Mouse (Mus musculus) heart, embryonic 10.5 days (tissue): ENCODE data around the gene Dnajc16. TPM values are rescaled to one million over a fixed set of nuclear protein-coding genes. Genes with fewer than 3 reads are reported as not detected.
A peak's percentile ranks its signal among the peaks of the same experiment; 100 is the strongest.

ENCODE experiments used
- DNase-seq: peaks from one replicate; pipeline ENCODE4 v3.0.0-alpha.2; 2017; ENCODE audit warnings: low spot score
- H3K27ac ChIP-seq: fragments of 300-500 bp; sonication (generic); 2 replicates; pipeline ENCODE4 v1.5.1; 2016; ENCODE audit warnings: mild to moderate bottlenecking
- H3K27me3 ChIP-seq: fragments of 300-500 bp; sonication (generic); 2 replicates; pipeline ENCODE4 v1.6.1; 2016; ENCODE audit warnings: mild to moderate bottlenecking; ENCODE audit not compliant: poor library complexity, insufficient read depth, severe bottlenecking
- H3K36me3 ChIP-seq: fragments of 300-500 bp; sonication (generic); 2 replicates; pipeline ENCODE4 v1.6.1; 2016; ENCODE audit warnings: mild to moderate bottlenecking, moderate library complexity
- H3K4me1 ChIP-seq: fragments of 300-500 bp; sonication (generic); 2 replicates; pipeline ENCODE4 v1.6.1; 2016; ENCODE audit warnings: mild to moderate bottlenecking
- H3K4me3 ChIP-seq: fragments of 300-500 bp; sonication (generic); 2 replicates; pipeline ENCODE4 v1.5.1; 2016; ENCODE audit warnings: mild to moderate bottlenecking, moderate library complexity
- H3K9me3 ChIP-seq: fragments of 300-500 bp; sonication (generic); 2 replicates; pipeline ENCODE4 v1.6.1; 2016; ENCODE audit warnings: mild to moderate bottlenecking, moderate library complexity
- WGBS: fragments of 180-500 bp; shearing (Covaris S2); methylation state at CpG from one replicate; pipeline ENCODE4 v1.1.7; 2016; 5-methylcytosine and 5-hydroxymethylcytosine counted together
- polyA plus RNA-seq: library from polyadenylated mRNA; unstranded; fragments of >200 nt; fragmentation: Nextera tagmentation; extraction: Ambion mirVana; gene quantifications from 2 replicates; pipeline ENCODE4 v1.2.1, GENCODE M21; 2016

Dnajc16 gene
- polyA plus RNA-seq, 1 experiment from 2014 or later, result 5.4 TPM

GRCm38 (mm10) chr4:141771823-141772222 is 18.9 kb downstream of the Dnajc16 start:
- no peak for DNase-seq
- Histone ChIP-seq H3K36me3 (peaks cover 95% of the 10 kb centered on the region), H3K9me3 (no peaks in the 10 kb centered on the region), H3K27ac (no peak overlapping the region), H3K27me3 (no peaks in the 10 kb centered on the region), H3K4me3 (no peak overlapping the region), H3K4me1 (peaks cover 18% of the 10 kb centered on the region)
- 81% methylated on average over 8 of the region's 8 CpGs for WGBS

GRCm38 (mm10) chr4:141769501-141770160 is 21.1 kb downstream of the Dnajc16 start:
- WGBS, result 68% methylated on average over 8 of the region's 8 CpGs
- Histone ChIP-seq H3K4me3 (no peak overlapping the region), H3K27me3 (no peaks in the 10 kb centered on the region), H3K36me3 (peaks cover 92% of the 10 kb centered on the region), H3K27ac (no peak overlapping the region), H3K4me1 (peaks cover 24% of the 10 kb centered on the region), H3K9me3 (no peaks in the 10 kb centered on the region)
- no peak for DNase-seq

DNA sequence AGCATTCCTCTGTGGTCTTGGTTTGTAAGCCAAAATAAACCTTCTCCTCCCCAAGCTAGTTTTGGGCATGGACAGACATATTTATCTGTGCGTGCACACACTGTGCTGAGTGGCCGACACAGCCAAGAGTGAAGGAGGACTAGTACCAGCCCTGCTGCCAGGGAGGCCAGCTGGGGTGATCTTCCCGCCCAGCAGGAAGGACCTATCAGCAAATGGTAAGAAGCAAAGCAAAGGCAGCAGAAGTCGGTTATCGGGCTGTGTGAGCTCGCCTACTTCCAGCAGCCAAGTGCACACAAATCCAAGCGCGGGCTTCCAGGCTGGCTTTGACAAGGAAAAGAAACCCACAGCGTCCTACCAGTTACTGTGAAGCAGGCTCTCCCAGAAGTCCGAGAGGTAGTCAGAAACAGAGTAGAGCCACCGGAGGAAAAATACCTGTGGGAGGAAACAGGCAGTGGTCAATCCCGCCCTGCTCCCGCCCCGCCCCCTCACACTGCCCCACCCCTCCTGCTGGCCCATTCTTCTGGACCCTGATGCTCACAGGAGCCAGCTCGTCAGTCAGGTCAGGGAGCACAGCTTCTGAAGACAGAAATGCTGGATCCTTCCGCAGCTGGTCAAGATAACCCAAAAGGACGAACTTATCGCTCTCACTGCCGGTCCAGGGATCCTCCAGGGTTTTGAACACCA is 23.2 kb downstream of the Dnajc16 start:
- Histone ChIP-seq H3K27me3 (no peaks in the 10 kb centered on the region), H3K9me3 (no peaks in the 10 kb centered on the region), H3K27ac (peak overlapping the region; percentile 72; the same call in 1 of the 2 replicates), H3K36me3 (peaks cover 92% of the 10 kb centered on the region), H3K4me1 (peaks cover 24% of the 10 kb centered on the region), H3K4me3 (peak overlapping the region; percentile 16; the same call in 1 of the 2 replicates)
- DNase-seq, result peak; percentile 90
- 41% methylated on average over 19 of the region's 19 CpGs for WGBS

DNA sequence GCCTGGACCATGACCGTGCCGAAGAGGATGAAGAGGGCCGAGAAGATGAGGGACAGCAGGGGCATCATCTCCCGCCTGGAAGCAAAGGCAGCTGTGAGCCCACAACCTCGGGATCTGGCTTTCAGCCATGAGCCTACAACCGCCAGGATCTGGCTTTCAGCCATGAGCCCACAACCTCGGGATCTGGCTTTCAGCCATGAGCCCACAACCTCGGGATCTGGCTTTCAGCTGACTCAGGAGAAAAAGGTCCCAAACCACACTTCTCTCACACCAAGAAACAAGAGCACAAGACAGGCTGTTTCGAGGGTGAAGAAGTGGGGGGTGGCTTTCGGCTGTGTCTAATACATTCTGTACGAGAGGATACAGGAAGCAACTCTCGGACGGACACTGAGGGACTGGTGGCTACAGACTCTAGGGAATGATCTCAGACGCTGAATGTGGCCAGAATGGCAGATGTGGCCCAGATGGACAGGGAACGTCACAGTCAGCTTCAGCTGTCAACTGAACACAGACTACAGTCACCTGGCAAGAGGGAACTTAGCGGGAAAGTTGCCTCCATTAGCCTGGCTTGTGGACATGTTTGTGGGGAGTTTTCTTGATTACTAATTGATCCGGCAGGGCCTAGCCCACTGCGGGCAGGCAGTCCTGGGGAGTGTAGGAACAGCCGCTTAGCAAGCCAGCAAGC is 23.9 kb downstream of the Dnajc16 start:
- Histone ChIP-seq H3K9me3 (no peaks in the 10 kb centered on the region), H3K4me1 (peaks cover 24% of the 10 kb centered on the region), H3K36me3 (peaks cover 92% of the 10 kb centered on the region), H3K27me3 (no peaks in the 10 kb centered on the region), H3K4me3 (peak overlapping the region; percentile 16; the same call in 1 of the 2 replicates), H3K27ac (peak overlapping the region; percentile 72)
- no peak for DNase-seq
- WGBS, result 63% methylated on average over 19 of the region's 19 CpGs

DNA sequence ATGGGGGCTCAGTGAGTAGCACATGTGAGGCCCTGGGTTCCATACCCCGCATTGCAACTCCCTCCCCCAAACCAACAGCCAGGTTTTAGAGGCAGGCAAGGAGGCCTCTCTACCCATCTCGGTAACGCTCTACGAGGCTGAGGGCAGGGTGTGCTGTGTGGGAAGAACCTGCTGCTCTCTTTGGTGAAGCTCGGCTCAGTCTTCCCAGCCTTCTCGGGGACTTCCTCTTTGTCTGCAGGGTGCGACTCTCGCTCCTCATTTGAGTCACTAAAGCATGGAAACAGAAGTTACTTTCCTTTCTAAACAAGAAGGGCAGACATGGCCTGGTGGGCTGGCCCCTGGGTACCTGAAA is 24.4 kb downstream of the Dnajc16 start:
- no peak for DNase-seq
- H3K27ac ChIP-seq, result peak overlapping the region; percentile 72; the same call in 1 of the 2 replicates
- no peaks in the 10 kb centered on the region for H3K27me3 ChIP-seq
- no peak overlapping the region for H3K4me3 ChIP-seq
- H3K9me3 ChIP-seq, result no peaks in the 10 kb centered on the region
- 84% methylated on average over 8 of the region's 8 CpGs for WGBS
- peaks cover 24% of the 10 kb centered on the region for H3K4me1 ChIP-seq
- H3K36me3 ChIP-seq, result peaks cover 91% of the 10 kb centered on the region

GRCm38 (mm10) chr4:141765008-141765407 is 25.7 kb downstream of the Dnajc16 start:
- no peaks in the 10 kb centered on the region for H3K27me3 ChIP-seq
- H3K4me1 ChIP-seq, result peaks cover 24% of the 10 kb centered on the region
- no peak overlapping the region for H3K27ac ChIP-seq
- DNase-seq, result no peak
- 95% methylated on average over 3 of the region's 3 CpGs for WGBS
- H3K4me3 ChIP-seq, result no peak overlapping the region
- peaks cover 87% of the 10 kb centered on the region for H3K36me3 ChIP-seq
- H3K9me3 ChIP-seq, result no peaks in the 10 kb centered on the region

GRCm38 (mm10) chr4:141763476-141763875 is 27.3 kb downstream of the Dnajc16 start:
- DNase-seq, result no peak
- peaks cover 31% of the 10 kb centered on the region for H3K4me1 ChIP-seq
- no peak overlapping the region for H3K4me3 ChIP-seq
- H3K27me3 ChIP-seq, result no peaks in the 10 kb centered on the region
- WGBS, result 92% methylated on average over 12 of the region's 12 CpGs
- H3K9me3 ChIP-seq, result no peaks in the 10 kb centered on the region
- peaks cover 74% of the 10 kb centered on the region for H3K36me3 ChIP-seq
- H3K27ac ChIP-seq, result no peak overlapping the region

DNA sequence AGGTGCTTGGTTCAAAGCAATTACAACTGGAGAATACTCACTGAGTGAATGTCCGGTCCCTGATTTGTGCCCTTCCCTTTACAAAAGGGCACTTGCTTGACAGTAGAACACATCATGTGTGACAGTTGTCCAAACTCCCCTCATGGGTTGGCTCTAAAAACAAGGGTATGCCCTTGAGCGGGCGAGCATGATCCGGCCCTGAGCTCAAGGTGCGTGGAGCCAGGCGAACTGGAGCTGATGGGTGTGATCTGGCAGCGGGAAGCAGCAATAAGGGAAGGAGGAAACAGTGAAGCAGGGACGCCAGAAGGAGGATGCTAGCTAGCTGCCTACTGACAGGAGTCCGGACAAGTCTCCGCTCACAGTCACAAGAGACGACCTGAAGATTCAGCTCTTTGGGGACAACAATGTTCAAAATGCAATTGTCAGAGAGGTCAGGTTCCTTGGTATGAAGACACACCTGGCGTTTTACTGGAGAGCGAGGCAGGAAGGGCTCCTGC is 28.6 kb downstream of the Dnajc16 start:
- H3K9me3 ChIP-seq, result no peaks in the 10 kb centered on the region
- H3K4me3 ChIP-seq, result no peak overlapping the region
- 91% methylated on average over 13 of the region's 13 CpGs for WGBS
- H3K27ac ChIP-seq, result no peak overlapping the region
- H3K27me3 ChIP-seq, result no peaks in the 10 kb centered on the region
- H3K36me3 ChIP-seq, result peaks cover 66% of the 10 kb centered on the region
- H3K4me1 ChIP-seq, result peaks cover 22% of the 10 kb centered on the region
- DNase-seq, result no peak

- H3K27ac ChIP-seq, result no peak overlapping the region
- no peaks in the 10 kb centered on the region for H3K27me3 ChIP-seq
- no peak for DNase-seq
- H3K36me3 ChIP-seq, result peaks cover 54% of the 10 kb centered on the region
- H3K4me1 ChIP-seq, result peaks cover 13% of the 10 kb centered on the region; the same call in 1 of the 2 replicates
- no peaks in the 10 kb centered on the region for H3K9me3 ChIP-seq
- WGBS, result 82% methylated on average over 4 of the region's 4 CpGs
- no peak overlapping the region for H3K4me3 ChIP-seq
Observed at GRCm38 (mm10) chr4:141760942-141761341, 29.8 kb downstream of the Dnajc16 start.

DNA sequence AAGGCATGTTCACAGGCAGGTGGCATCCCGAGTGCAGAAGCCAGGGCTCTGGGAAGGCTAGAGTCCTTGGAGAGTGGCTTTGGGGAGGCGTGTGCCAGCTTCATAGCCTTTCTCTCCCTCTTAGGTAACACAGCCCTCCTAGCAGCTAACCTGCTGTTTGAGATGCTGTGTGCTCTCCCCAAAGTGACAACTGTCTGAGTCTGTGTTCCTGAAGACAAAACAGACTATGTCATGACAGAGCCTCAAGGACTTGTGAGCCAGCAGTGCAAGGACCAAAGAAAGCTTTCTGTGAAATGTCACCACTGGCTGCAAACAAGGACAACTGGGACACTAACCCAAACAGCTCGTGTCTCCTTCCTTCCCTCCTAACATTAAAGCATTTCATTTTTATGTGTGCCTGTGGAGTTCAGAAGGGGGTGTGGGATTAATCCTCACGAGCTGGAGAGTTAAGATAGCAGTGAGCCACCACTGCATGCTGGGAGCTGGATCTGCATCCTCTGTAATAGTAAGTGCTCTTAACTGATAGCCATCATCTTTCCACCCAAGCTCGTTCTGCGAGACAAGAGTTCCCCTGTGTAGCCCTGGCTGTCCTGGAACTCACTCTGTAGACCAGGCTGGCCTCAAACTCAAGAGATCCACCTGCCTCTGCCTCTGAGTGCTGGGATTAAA is 31.7 kb downstream of the Dnajc16 start:
- H3K27ac ChIP-seq, result no peak overlapping the region
- H3K9me3 ChIP-seq, result no peaks in the 10 kb centered on the region
- peaks cover 13% of the 10 kb centered on the region; the same call in 1 of the 2 replicates for H3K4me1 ChIP-seq
- H3K4me3 ChIP-seq, result no peak overlapping the region
- no peaks in the 10 kb centered on the region for H3K27me3 ChIP-seq
- WGBS, result 44% methylated on average over 6 of the region's 6 CpGs
- DNase-seq, result no peak
- H3K36me3 ChIP-seq, result peaks cover 38% of the 10 kb centered on the region

DNA sequence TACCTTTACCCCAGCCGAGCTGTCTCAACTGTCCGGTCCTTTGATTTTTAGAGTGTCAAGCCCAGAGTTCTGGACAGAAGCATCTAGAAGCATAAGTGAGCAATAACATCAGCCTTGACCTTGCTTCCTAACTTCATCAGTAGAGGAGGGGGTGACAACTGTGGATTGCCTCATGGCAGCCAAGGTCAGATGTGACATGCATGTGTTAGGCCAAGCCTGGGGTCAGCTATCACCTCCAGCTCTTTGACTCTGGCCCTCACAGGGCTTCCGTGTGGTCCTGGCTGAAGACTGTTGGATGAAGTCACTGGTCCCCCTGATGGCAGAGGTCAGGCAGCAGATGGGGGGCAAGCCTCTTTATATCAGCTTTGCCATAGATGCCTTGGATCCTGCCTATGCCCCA is 33.6 kb downstream of the Dnajc16 start:
- 84% methylated on average over 3 of the region's 3 CpGs for WGBS
- H3K36me3 ChIP-seq, result peaks cover 20% of the 10 kb centered on the region
- H3K9me3 ChIP-seq, result no peaks in the 10 kb centered on the region
- no peak overlapping the region for H3K27ac ChIP-seq
- no peak for DNase-seq
- H3K4me1 ChIP-seq, result peaks cover 16% of the 10 kb centered on the region
- H3K27me3 ChIP-seq, result no peaks in the 10 kb centered on the region
- no peak overlapping the region for H3K4me3 ChIP-seq

DNA sequence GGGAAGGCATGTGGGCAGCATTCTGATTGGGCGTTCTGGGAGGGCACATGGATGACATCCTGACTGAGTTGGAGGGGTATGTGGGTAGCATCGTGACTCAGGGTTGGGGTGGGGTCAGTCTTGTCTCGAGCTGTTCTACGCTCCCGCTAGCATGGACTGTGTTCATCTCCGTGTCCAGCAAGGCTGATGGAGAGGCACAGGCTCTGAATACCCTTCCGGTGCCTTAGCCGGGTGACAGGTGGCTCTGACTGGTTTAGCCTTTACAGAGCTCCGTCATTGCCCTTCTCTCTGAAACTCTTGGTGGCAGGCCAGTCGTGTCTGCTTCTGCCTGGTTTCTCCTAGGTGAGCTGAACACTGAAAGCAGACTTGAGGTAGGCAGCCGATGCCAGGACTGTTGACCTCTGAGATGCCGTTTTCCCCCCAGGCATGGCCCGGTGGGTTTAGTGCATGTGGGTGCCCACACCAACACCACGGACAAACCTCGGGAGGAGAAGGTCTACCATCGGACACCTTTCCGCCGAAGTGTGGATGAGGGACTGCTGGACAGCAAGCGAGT is 35.3 kb downstream of the Dnajc16 start:
- WGBS, result 91% methylated on average over 19 of the region's 19 CpGs
- Histone ChIP-seq H3K27ac (no peak overlapping the region), H3K36me3 (peaks cover 6% of the 10 kb centered on the region; the same call in 1 of the 2 replicates), H3K4me1 (peaks cover 30% of the 10 kb centered on the region), H3K4me3 (no peak overlapping the region), H3K9me3 (no peaks in the 10 kb centered on the region), H3K27me3 (no peaks in the 10 kb centered on the region)
- no peak for DNase-seq
